Comparison of ENCODE assay signal across 10 mouse cellular contexts in the genomic region with DNA sequence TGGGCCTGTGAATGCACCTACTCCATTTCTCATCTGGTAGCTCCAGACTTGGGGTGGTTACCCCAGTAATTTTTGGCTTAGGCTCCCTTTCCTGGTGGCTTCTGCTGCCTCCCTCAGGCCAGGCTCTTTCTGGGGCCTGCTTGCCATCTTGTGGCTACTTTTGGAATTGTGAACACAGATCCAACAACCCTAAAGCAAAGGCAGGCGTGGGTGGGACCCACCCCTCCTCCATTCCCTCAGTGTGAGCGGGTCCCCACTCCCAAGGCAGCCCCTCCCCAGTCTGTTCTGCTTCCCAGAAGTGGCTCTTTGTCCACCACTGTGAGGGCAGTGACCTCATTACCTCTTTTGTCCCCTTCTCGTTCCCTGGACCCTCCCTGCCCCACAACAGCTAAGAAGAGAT. TPM values are rescaled to one million over a fixed set of nuclear protein-coding genes. Genes with fewer than 3 reads are reported as not detected.
A peak's percentile ranks its signal among the peaks of the same experiment; 100 is the strongest.
DNase-seq lines count a peak whose midpoint lies in the region; ATAC-seq lines count a peak whose summit lies in the region.
"Had no signal": no experiment of that assay in that cellular context is flagged by ENCODE, and none has a peak within 500 bp of the region (broad histone marks: within the 10 kb centered on the region; RNA-seq: fewer than 3 reads in every experiment).

No protein-coding gene starts in this region.

- intact Hi-C loops in heart, postnatal 10 days (cut with DNase I) = loop anchor here (1.0 to 10.0 kb wide), 2 partner anchors 58 to 602 kb away; a partner anchor contains a TSS

- no peak for ATAC-seq in midbrain, embryonic 11.5 days (ENCODE audit: low FRiP score)
- ATAC-seq in midbrain, embryonic 15.5 days (replicated peaks) = no peak
- ATAC-seq in megakaryocyte progenitor cell, adult 5-6 weeks (replicated peaks; ENCODE audit: poor library complexity) = peak; percentile 45

- no peaks in the 10 kb centered on the region for H3K9me3 ChIP-seq in heart, embryonic 10.5 days
- no peaks in the 10 kb centered on the region for H3K9me3 ChIP-seq in midbrain, embryonic 11.5 days (ENCODE audit: control insufficient read depth, low read length)
- H3K9me3 ChIP-seq in midbrain, embryonic 15.5 days = no peaks in the 10 kb centered on the region

- H3K9ac ChIP-seq in midbrain, embryonic 11.5 days (ENCODE audit: low read length) = no peak overlapping the region
- no peak overlapping the region for H3K9ac ChIP-seq in midbrain, embryonic 15.5 days

- 28% methylated on average over 3 of the region's 3 CpGs for WGBS in heart, embryonic 10.5 days
- WGBS in midbrain, embryonic 11.5 days = 9% methylated on average over 3 of the region's 3 CpGs
- WGBS in midbrain, embryonic 15.5 days = 14% methylated on average over 3 of the region's 3 CpGs

- peaks cover 26% of the 10 kb centered on the region for H3K4me1 ChIP-seq in heart, embryonic 10.5 days
- H3K4me1 ChIP-seq in midbrain, embryonic 11.5 days (ENCODE audit: control insufficient read depth, insufficient read depth, low read length) = peaks cover 9% of the 10 kb centered on the region
- peaks cover 14% of the 10 kb centered on the region for H3K4me1 ChIP-seq in midbrain, embryonic 15.5 days

- no peak overlapping the region for H3K4me2 ChIP-seq in midbrain, embryonic 11.5 days
- no peak overlapping the region for H3K4me2 ChIP-seq in midbrain, embryonic 15.5 days

- 0 out of 2 replicates have a peak, but pooled peaks cover 19% of the 10 kb centered on the region for H3K27me3 ChIP-seq in heart, embryonic 10.5 days (ENCODE audit: insufficient read depth, poor library complexity, severe bottlenecking)
- H3K27me3 ChIP-seq in midbrain, embryonic 11.5 days (ENCODE audit: control insufficient read depth, insufficient read depth, low read length) = no peaks in the 10 kb centered on the region; the same call in 1 of the 2 replicates
- no peaks in the 10 kb centered on the region for H3K27me3 ChIP-seq in midbrain, embryonic 15.5 days (replicated peaks)

- no peak overlapping the region for H3K4me3 ChIP-seq in heart, embryonic 10.5 days
- no peak overlapping the region for H3K4me3 ChIP-seq in midbrain, embryonic 11.5 days (ENCODE audit: low read depth, low read length)
- H3K4me3 ChIP-seq in midbrain, embryonic 15.5 days = no peak overlapping the region
- H3K4me3 ChIP-seq: myocyte had no signal

- peak; percentile 57 to 64 for DNase-seq in heart, postnatal 10 days
- DNase-seq in heart, embryonic 10.5 days (ENCODE audit: low spot score) = no peak
- peak; percentile 87 for DNase-seq in midbrain, embryonic 11.5 days (ENCODE audit: low spot score, missing footprints)
- peak; percentile 62 for DNase-seq in ZHBTc4 (ENCODE audit: low read depth, low spot score)
- no peak for DNase-seq in spleen, adult 18-20 months
- no peak for DNase-seq in ovary, adult 18-20 months (ENCODE audit: low spot score)

- no peak overlapping the region for H3K27ac ChIP-seq in heart, embryonic 10.5 days
- H3K27ac ChIP-seq in midbrain, embryonic 11.5 days (ENCODE audit: low read depth, low read length) = no peak overlapping the region
- H3K27ac ChIP-seq in midbrain, embryonic 15.5 days = no peak overlapping the region

- no peaks in the 10 kb centered on the region for H3K36me3 ChIP-seq in heart, embryonic 10.5 days
- no peaks in the 10 kb centered on the region for H3K36me3 ChIP-seq in midbrain, embryonic 11.5 days (ENCODE audit: control insufficient read depth, insufficient read depth, low read length)
- no peaks in the 10 kb centered on the region for H3K36me3 ChIP-seq in midbrain, embryonic 15.5 days (replicated peaks)

RNA-seq across cellular contexts. Expression of a gene that starts 46.2 kb away (rescaled TPM):
- total RNA-seq in heart, postnatal 10 days (2021) = 10 to 100 TPM; 40.9 to 42.0 TPM
- polyA plus RNA-seq in heart, embryonic 10.5 days (2016; fragmentation: Nextera tagmentation; extraction: Ambion mirVana) = 5.4 and 10.5 TPM in 2 replicates
- 1.1 and 1.6 TPM in 2 replicates for polyA plus RNA-seq in midbrain, embryonic 11.5 days (2014; fragmentation: Nextera tagmentation; extraction: Ambion mirVana)
- 1.3 and 1.8 TPM in 2 replicates for polyA plus RNA-seq in midbrain, embryonic 15.5 days (2015; fragmentation: Nextera tagmentation; extraction: Ambion mirVana)
- total RNA-seq in megakaryocyte progenitor cell, adult 5-6 weeks (2015) = not detected in 2 replicates
- not detected in 2 replicates for total RNA-seq in megakaryocyte progenitor cell, adult 5-6 weeks (2017)
- total RNA-seq: hematopoietic stem cell, adult 5-6 weeks had no signal

RNA-seq across cellular contexts. Expression of a gene that starts 57.9 kb away (rescaled TPM):
- under 1 TPM; 0.43 to 0.62 TPM for total RNA-seq in heart, postnatal 10 days (2021)
- polyA plus RNA-seq in heart, embryonic 10.5 days (2016; fragmentation: Nextera tagmentation; extraction: Ambion mirVana) = 1.1 and 1.5 TPM in 2 replicates
- 0.57 and 0.70 TPM in 2 replicates for polyA plus RNA-seq in midbrain, embryonic 11.5 days (2014; fragmentation: Nextera tagmentation; extraction: Ambion mirVana)
- polyA plus RNA-seq in midbrain, embryonic 15.5 days (2015; fragmentation: Nextera tagmentation; extraction: Ambion mirVana) = 1.3 and 1.6 TPM in 2 replicates
- total RNA-seq in megakaryocyte progenitor cell, adult 5-6 weeks (2015) = not detected in 2 replicates
- total RNA-seq in megakaryocyte progenitor cell, adult 5-6 weeks (2017) = not detected in 2 replicates

Comparison
In these comparisons a context has a peak if more than half of its experiments do, and no peak if none do; other contexts are left out.
1. DNase-seq: peak in heart, postnatal 10 days (2 of 2), midbrain, embryonic 11.5 days (single experiment) and ZHBTc4 (single experiment); none in heart, embryonic 10.5 days (single experiment), spleen, adult 18-20 months (0 of 2) and ovary, adult 18-20 months (single experiment).